Mouse (Mus musculus) kidney, adult 2 months (tissue): ENCODE measurements at regions not wholly inside any gene's neighbourhood (a gene's known extent, or its start where the extent isn't known, plus 50 kb on each side); places are given as distances from the start of the nearest gene placed in this dataset.

ENCODE experiments used
- DNase-seq: peaks from one replicate; pipeline ENCODE4 v3.0.0; 2021
- H3K27ac ChIP-seq: fragments of 200-500 bp; 2 replicates; pipeline ENCODE4 v1.5.1; 2012; ENCODE audit warnings: low read depth, low read length, control low read depth, inconsistent platforms; ENCODE audit not compliant: insufficient read depth
- H3K27me3 ChIP-seq: fragments of 200-500 bp; replicated peaks from 2 replicates; pipeline ENCODE4 v1.6.1; 2012; ENCODE audit warnings: mild to moderate bottlenecking, moderate library complexity, low read length, inconsistent platforms; ENCODE audit not compliant: control insufficient read depth, insufficient read depth
- H3K36me3 ChIP-seq: fragments of 200-500 bp; 2 replicates; pipeline ENCODE4 v1.6.1; 2012; ENCODE audit warnings: mild to moderate bottlenecking, moderate library complexity, low read length, inconsistent platforms; ENCODE audit not compliant: control insufficient read depth, insufficient read depth
- H3K4me1 ChIP-seq: fragments of 200-500 bp; 2 replicates; pipeline ENCODE4 v1.6.1; 2011; ENCODE audit warnings: low read length; ENCODE audit not compliant: control insufficient read depth, insufficient read depth
- H3K4me3 ChIP-seq: fragments of 200-500 bp; 2 replicates; pipeline ENCODE4 v1.5.1; 2011; ENCODE audit warnings: mild to moderate bottlenecking, low read depth, low read length, control low read depth; ENCODE audit not compliant: insufficient read depth
- CTCF ChIP-seq: fragments of 200-500 bp; conservative IDR thresholded peaks from 2 replicates; pipeline ENCODE4 v1.5.1; 2011; ENCODE audit warnings: low read depth, mild to moderate bottlenecking, control low read depth, low read length, moderate library complexity, mixed read lengths; ENCODE audit not compliant: insufficient read depth, insufficient read length
- POLR2A ChIP-seq: fragments of 200-500 bp; IDR thresholded peaks from one replicate; pipeline ENCODE4 v1.6.1; 2011; ENCODE audit warnings: low read depth, low read length, control low read depth
- whole genome bisulfite sequencing: fragments of 180-500 bp; shearing (Covaris S2); methylation state at CpG from one replicate; pipeline ENCODE4 v1.1.7; 2018; 5-methylcytosine and 5-hydroxymethylcytosine counted together

DNA sequence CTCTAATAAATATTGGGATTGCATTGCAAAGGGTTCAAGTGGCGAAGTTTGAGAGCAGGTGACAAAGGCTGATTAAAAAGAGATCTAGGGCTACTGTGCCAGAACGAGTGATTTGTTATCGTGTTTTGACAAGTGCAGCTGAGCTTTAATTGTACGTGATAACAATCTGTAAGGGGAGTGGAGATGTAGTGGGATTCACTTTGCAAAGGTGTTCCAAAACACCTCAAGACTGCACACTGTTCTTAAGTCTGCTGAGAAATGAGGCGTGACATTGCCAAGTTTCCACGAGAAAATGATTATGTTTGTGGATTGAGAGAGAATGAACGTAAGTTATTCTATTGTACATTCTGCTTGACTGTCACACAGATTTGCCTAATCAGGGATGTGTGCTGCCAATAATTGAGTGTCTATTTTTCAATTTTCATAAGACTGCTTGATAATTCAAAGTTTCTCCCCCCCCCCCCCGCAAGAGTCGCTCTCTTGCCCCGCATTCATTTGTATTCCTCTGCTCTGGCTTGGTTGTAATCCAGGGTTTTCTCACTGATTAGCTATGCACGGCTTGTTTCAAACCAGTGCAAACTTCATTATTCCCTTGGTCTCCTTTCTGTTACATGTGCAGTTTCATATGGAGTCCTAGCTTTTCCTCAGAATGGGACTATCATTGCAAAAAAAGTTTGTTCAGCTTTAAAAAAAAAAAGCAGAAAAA lies 385.7 kb downstream of the Olfm4 start:
- TF ChIP-seq CTCF (no peak), POLR2A (no peak)
- no peaks in the 10 kb centered on the region for H3K27me3 ChIP-seq
- H3K27ac ChIP-seq = no peak overlapping the region
- no peaks in the 10 kb centered on the region for H3K36me3 ChIP-seq
- H3K4me1 ChIP-seq = no peaks in the 10 kb centered on the region
- DNase-seq = no peak
- 38% methylated on average over 11 of the region's 11 CpGs for WGBS
- no peak overlapping the region for H3K4me3 ChIP-seq

DNA sequence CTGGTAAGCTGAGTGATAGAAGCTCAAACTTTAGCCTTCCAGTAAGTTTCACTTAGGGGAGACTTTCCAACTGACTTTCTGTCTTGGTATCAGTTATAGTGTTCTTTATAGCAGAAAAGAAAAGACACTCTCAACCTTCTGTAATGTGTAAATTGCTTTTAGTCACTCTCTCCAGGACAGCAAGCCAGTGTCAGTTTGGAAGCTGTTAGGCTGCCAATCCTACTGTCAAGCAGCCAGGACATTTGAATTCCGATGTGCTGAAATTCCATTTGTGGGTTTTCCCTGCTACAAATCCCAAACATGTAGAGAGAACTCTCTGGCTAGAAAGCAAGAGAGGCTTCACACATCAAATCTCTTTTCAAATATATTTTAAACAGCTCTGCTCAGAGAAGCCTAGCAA lies 390.4 kb downstream of the Olfm4 start:
- no peak for TF ChIP-seq POLR2A
- TF ChIP-seq CTCF = no peak
- DNase-seq = no peak
- no peak overlapping the region for H3K4me3 ChIP-seq
- WGBS = 80% methylated on average over 1 of the region's 1 CpGs
- H3K27me3 ChIP-seq = no peaks in the 10 kb centered on the region
- no peaks in the 10 kb centered on the region for H3K36me3 ChIP-seq
- no peak overlapping the region for H3K27ac ChIP-seq
- no peaks in the 10 kb centered on the region for H3K4me1 ChIP-seq

GRCm38 (mm10) chr14:80377064-80377463 lies 393.2 kb downstream of the Olfm4 start:
- no peak for DNase-seq
- no peaks in the 10 kb centered on the region for H3K27me3 ChIP-seq
- no peaks in the 10 kb centered on the region for H3K36me3 ChIP-seq
- no peak overlapping the region for H3K27ac ChIP-seq
- H3K4me3 ChIP-seq = no peak overlapping the region
- WGBS = 39% methylated on average over 1 of the region's 1 CpGs
- no peaks in the 10 kb centered on the region for H3K4me1 ChIP-seq
- TF ChIP-seq CTCF (no peak), POLR2A (no peak)

DNA sequence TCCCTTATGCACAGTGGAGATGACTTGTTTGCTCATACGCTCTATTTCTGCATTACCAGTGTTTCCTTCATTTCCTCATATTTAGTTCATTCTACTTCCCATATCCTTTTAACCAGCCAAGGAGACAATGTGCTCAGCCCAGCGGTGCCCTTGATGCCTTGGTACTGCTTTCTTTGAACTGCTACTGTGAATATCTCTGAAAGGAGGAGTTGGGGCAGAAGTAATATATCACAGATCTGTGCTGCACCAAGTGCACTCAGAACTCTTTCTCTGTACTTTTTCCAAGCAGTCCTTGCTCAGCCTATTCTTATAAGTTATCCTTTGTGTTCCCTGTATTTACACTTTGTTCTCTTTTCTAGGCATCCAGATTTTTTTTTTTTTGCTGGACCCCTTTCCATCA lies 407.5 kb downstream of the Olfm4 start:
- no peak for DNase-seq
- no peaks in the 10 kb centered on the region for H3K27me3 ChIP-seq
- WGBS = 81% methylated on average over 2 of the region's 2 CpGs
- H3K4me3 ChIP-seq = no peak overlapping the region
- H3K27ac ChIP-seq = no peak overlapping the region
- TF ChIP-seq POLR2A (no peak), CTCF (no peak)
- H3K36me3 ChIP-seq = no peaks in the 10 kb centered on the region
- no peaks in the 10 kb centered on the region for H3K4me1 ChIP-seq

- no peak for DNase-seq
- Histone ChIP-seq H3K27me3 (no peaks in the 10 kb centered on the region; the same call in 1 of the 2 replicates), H3K4me1 (no peaks in the 10 kb centered on the region), H3K4me3 (no peak overlapping the region), H3K36me3 (no peaks in the 10 kb centered on the region), H3K27ac (no peak overlapping the region)
- 95% methylated on average over 2 of the region's 2 CpGs for WGBS
- TF ChIP-seq CTCF (no peak), POLR2A (no peak)
These were observed 424.4 kb downstream of the Olfm4 start for GRCm38 (mm10) chr14:80408317-80408716.

DNA sequence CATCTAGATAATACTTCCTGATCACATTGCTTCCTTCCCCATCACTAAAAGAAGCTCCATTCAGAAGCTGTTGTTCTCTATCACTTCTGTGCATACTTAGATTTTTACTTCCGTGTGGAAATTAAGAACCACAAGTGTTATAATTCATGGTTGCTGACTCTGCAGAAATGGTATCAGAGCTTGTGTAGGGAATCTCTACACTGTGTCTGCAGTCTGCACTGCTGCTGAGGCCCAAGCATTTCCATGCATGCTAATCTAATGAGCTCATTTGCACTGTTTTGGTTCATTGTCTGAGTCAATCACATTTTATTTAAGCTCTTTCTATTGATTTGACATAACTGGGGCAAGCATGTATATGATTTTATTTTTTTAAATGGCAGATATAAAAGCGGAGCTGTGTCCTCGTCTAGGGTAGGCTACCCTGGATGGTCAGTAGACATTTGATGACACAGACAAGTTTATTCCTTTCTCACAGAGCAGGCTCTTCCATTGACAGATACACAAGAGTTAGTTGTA lies 435.0 kb downstream of the Olfm4 start:
- Histone ChIP-seq H3K4me1 (no peaks in the 10 kb centered on the region), H3K4me3 (no peak overlapping the region), H3K27ac (no peak overlapping the region), H3K36me3 (no peaks in the 10 kb centered on the region), H3K27me3 (no peaks in the 10 kb centered on the region)
- TF ChIP-seq CTCF = no peak
- no peak for TF ChIP-seq POLR2A
- WGBS = 74% methylated on average over 3 of the region's 3 CpGs
- no peak for DNase-seq

DNA sequence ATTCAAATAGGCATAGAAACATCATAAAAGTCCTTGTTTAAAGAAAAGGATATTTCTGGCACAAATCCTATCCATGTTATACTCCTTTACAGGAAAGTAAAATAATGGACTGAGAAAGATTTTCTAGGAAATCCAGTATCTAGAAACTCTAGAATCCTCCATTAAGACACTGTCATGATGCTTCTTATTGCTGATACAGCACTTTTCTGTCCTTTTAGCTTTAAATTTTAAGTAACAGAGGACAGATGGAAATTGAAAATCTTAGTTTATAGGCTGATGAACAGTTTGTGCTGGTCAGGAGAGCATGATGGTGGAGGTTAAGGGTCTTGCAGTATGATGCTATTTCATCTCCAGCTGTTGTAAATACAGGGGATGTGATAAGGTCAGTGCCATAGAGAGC lies 459.9 kb downstream of the Olfm4 start:
- no peak for DNase-seq
- H3K27me3 ChIP-seq = no peaks in the 10 kb centered on the region
- H3K4me1 ChIP-seq = no peaks in the 10 kb centered on the region
- TF ChIP-seq POLR2A (no peak), CTCF (no peak)
- H3K4me3 ChIP-seq = no peak overlapping the region
- no peak overlapping the region for H3K27ac ChIP-seq
- no peaks in the 10 kb centered on the region for H3K36me3 ChIP-seq
